Mouse (Mus musculus) hindbrain, embryonic 10.5 days (tissue): ENCODE data around the gene Map2k2. TPM values are rescaled to one million over a fixed set of nuclear protein-coding genes. Genes with fewer than 3 reads are reported as not detected.
A peak's percentile ranks its signal among the peaks of the same experiment; 100 is the strongest.
"Not testable (repeated sequence)": the region's sequence is repeated elsewhere in the genome, so short reads cannot be mapped to it uniquely, and the experiment has no call there.

ENCODE experiments used
- DNase-seq: peaks from one replicate; pipeline ENCODE4 v3.0.0-alpha.2; 2017; ENCODE audit warnings: low spot score
- H3K27ac ChIP-seq: fragments of 300-500 bp; sonication (generic); 2 replicates; pipeline ENCODE4 v1.5.1; 2016; ENCODE audit warnings: mild to moderate bottlenecking, moderate library complexity
- H3K27me3 ChIP-seq: fragments of 300-500 bp; sonication (generic); 2 replicates; pipeline ENCODE4 v1.6.1; 2016; ENCODE audit warnings: mild to moderate bottlenecking; ENCODE audit not compliant: poor library complexity, insufficient read depth, severe bottlenecking
- H3K36me3 ChIP-seq: fragments of 300-500 bp; sonication (generic); 2 replicates; pipeline ENCODE4 v1.6.1; 2016; ENCODE audit warnings: mild to moderate bottlenecking, moderate library complexity
- H3K4me1 ChIP-seq: fragments of 300-500 bp; sonication (generic); replicated peaks from 2 replicates; pipeline ENCODE4 v1.6.1; 2016; ENCODE audit warnings: mild to moderate bottlenecking
- H3K4me3 ChIP-seq: fragments of 300-500 bp; sonication (generic); 2 replicates; pipeline ENCODE4 v1.5.1; 2016; ENCODE audit warnings: mild to moderate bottlenecking, moderate library complexity
- H3K9me3 ChIP-seq: fragments of 300-500 bp; sonication (generic); 2 replicates; pipeline ENCODE4 v1.6.1; 2016; ENCODE audit warnings: mild to moderate bottlenecking, moderate library complexity
- WGBS: fragments of 180-500 bp; shearing (Covaris S2); methylation state at CpG from one replicate; pipeline ENCODE4 v1.1.7; 2016; 5-methylcytosine and 5-hydroxymethylcytosine counted together
- polyA plus RNA-seq: library from polyadenylated mRNA; unstranded; fragments of >200 nt; fragmentation: Nextera tagmentation; extraction: Ambion mirVana; gene quantifications from 2 replicates; pipeline ENCODE4 v1.2.1, GENCODE M21; 2016

The Map2k2 gene
- polyA plus RNA-seq, 1 experiment from 2014 or later: 261 TPM

DNA sequence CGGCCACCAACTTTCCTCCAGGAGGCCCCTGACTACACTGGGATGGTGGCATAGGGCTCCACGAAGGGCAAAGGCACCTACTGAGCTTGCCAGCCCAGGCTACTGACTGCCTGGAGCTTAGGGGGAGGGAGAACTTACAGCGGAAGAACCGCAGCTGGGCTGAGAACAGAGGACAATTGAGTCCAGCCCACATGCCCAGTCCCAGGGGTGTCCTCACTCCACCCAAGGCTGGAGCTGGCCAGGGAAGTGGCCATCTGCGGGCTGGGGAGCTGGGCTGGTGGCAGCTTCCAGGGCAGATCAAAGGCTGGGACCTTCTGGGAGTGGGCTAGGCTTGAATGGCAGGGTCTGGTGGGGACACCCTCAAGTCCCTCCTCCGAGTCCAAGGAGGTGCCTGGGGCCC lies 49.0 kb downstream of the Map2k2 start:
- peaks cover 84% of the 10 kb centered on the region for H3K36me3 ChIP-seq
- WGBS: 81% methylated on average over 6 of the region's 6 CpGs
- DNase-seq: no peak
- H3K4me1 ChIP-seq: peaks cover 9% of the 10 kb centered on the region; the same call in 1 of the 2 replicates
- H3K9me3 ChIP-seq: 0 out of 2 replicates have a peak, but pooled peaks cover 2% of the 10 kb centered on the region
- H3K4me3 ChIP-seq: no peak overlapping the region
- H3K27ac ChIP-seq: 0 out of 2 replicates have a peak overlapping the region, but pooled peaks have one; percentile 29
- no peaks in the 10 kb centered on the region for H3K27me3 ChIP-seq

DNA sequence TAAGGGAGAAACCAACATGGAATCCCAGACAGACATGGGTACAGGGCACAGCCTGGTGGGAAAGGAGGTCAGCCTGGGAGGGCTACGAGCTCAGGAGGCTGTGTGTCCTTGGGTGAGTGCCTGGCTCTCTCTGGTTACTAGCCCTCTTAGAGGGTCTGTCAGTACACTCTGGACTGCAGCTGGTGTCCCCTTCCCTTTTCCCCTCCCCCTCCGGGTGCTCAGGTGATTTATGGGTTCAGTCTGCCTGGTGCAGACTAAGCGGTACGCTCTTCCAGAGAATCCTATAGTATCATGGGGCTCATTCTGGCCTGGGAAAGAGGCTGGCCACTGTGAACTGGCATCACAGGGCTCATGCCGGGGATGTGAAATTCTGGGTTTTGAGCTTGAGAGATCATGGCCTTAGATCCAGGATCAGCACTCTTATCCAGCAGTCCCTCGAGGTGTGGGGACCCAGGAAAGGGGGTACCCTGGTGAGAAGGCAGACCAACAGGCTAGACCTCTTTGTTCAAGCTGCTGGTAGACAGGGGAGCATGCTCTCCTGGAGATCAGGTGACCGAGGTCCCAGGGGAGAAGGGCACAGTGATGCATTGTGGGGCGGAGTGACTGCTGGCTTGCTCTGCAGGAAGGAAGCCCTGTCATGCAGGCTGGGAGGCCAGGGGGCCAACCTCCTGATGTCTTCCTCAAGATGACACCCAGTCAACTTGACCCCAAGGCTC lies 56.0 kb downstream of the Map2k2 start:
- H3K27me3 ChIP-seq: no peaks in the 10 kb centered on the region
- peaks cover 32% of the 10 kb centered on the region for H3K4me1 ChIP-seq
- H3K36me3 ChIP-seq: peaks cover 85% of the 10 kb centered on the region
- no peak for DNase-seq
- H3K9me3 ChIP-seq: no peaks in the 10 kb centered on the region
- no peak overlapping the region for H3K4me3 ChIP-seq
- 89% methylated on average over 8 of the region's 8 CpGs for WGBS
- peak overlapping the region; percentile 50 for H3K27ac ChIP-seq

DNA sequence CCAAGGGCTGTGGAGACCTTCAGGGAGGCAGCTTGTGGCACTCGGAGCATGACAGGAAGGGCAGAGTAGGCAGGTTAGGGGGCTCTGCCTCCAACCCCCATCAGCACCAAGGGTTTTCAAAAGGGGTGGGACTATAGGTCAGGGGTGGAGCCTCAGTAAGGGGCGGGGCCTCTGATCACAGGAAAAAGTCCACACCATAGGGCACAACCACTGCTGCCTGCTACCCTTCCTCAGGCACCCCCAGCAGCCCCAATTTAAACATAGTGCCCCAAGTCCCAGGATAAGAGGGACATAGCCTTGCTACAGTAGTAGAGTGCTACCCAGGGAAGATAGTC lies 56.6 kb downstream of the Map2k2 start:
- no peak for DNase-seq
- no peaks in the 10 kb centered on the region for H3K27me3 ChIP-seq
- peaks cover 37% of the 10 kb centered on the region for H3K4me1 ChIP-seq
- no peaks in the 10 kb centered on the region for H3K9me3 ChIP-seq
- H3K4me3 ChIP-seq: no peak overlapping the region
- peaks cover 80% of the 10 kb centered on the region for H3K36me3 ChIP-seq
- peak overlapping the region; percentile 50; the same call in 1 of the 2 replicates for H3K27ac ChIP-seq
- WGBS: 82% methylated on average over 2 of the region's 2 CpGs

DNA sequence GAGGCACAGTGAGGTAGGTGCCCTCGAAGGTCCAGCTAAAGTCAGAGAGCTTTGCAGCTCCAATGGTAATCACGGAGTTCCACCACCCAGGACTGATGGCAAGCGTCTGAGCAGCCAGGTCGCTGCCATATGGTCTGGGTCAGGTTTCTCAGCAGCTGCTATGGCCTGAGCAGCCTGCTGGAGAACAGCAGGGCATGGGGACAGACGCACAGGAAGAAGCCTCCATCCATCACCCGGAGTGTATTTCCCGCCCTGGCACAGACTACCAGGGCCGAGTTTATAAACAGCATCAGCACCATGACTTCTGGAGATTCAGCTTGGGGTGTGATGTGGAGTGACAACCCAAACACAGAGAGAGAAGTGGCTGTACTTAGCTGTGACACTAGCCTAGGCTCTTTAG lies 59.4 kb downstream of the Map2k2 start:
- H3K9me3 ChIP-seq: no peaks in the 10 kb centered on the region
- 87% methylated on average over 8 of the region's 8 CpGs for WGBS

DNA sequence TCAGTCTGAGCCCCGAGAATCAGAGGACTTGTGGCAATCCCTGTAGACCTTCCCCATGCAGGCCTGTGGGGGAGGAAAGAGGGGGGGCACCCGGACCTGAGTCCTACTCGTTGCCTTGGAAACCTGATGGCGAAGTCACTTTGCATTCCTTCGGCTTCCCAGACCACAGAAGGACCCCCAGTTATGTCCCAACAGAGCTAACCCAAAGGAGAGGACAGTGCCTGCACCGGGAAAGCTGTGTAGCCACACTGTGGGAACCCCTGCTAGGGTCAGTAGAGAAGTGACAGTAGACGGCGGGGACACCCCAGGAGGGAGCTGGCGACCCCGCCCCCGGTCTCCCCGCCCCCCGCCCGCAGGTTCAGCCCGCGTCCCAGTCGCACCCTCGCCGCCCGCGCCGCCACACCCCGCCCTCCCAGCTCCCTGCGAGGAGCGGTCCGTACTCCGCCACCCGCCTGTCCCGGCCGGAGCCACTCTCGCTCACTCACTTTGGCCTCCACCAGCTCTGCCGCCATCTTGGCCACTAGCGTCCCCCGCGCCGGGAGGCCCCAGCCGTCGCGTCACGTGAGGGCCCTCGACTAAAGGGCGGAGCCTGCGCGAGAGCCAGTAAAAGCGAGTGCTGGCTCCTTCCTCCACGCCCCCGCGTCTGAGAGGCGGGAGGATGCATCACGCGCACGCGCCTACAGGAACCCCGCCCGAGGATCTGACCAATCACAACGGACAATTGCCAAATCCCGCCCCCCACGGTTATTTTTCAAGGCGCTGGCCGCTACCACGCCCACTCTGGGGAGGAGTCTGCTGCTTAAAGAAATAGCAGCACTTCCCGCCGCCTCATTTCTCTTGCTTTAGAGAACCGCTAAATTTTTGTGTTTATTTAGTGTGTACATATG lies 61.7 kb downstream of the Map2k2 start, which contains the start of gene Pias4:
TSS of gene Pias4 (minus strand) at position 724 of the 887 bp plus-strand sequence.
- Histone ChIP-seq H3K27me3 (no peaks in the 10 kb centered on the region), H3K27ac (peak within 1 kb of the TSS; percentile 94), H3K4me1 (peaks cover 43% of the 10 kb centered on the region), H3K9me3 (no peaks in the 10 kb centered on the region), H3K36me3 (peaks cover 30% of the 10 kb centered on the region), H3K4me3 (peak within 1 kb of the TSS; percentile 99)
- DNase-seq: peak; percentile 100
- WGBS: under 1% methylated on average over 64 of the region's 64 CpGs

More for the DNA sequence above, 59.4 kb downstream of the Map2k2 start:
- no peak for DNase-seq
- Histone ChIP-seq H3K36me3 (peaks cover 53% of the 10 kb centered on the region), H3K27ac (no peak overlapping the region), H3K4me1 (peaks cover 55% of the 10 kb centered on the region), H3K4me3 (no peak overlapping the region; the same call in 1 of the 2 replicates), H3K27me3 (no peaks in the 10 kb centered on the region)

DNA sequence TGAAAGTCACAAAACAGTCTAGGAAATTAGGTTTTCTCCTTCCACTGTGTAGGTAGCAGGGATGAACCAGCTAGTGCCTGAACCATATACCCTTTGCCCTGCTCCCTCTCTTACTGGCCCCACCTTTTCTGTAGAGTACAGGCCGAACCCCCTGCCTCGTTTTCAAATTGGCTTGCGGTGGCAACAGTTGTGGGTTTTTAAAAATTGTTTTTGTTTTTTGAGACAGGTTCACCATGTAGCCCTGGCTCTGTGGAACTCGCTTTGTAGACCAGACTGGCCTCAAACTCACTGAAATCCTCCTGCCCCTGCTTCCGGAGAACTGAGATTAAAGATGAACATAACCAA lies 62.3 kb downstream of the Map2k2 start:
- peak overlapping the region; percentile 94 for H3K27ac ChIP-seq
- H3K9me3 ChIP-seq: no peaks in the 10 kb centered on the region
- peak overlapping the region; percentile 99 for H3K4me3 ChIP-seq
- no peak for DNase-seq
- H3K4me1 ChIP-seq: peaks cover 44% of the 10 kb centered on the region
- no peaks in the 10 kb centered on the region for H3K27me3 ChIP-seq
- WGBS: 12% methylated on average over 5 of the region's 5 CpGs
- peaks cover 24% of the 10 kb centered on the region for H3K36me3 ChIP-seq

DNA sequence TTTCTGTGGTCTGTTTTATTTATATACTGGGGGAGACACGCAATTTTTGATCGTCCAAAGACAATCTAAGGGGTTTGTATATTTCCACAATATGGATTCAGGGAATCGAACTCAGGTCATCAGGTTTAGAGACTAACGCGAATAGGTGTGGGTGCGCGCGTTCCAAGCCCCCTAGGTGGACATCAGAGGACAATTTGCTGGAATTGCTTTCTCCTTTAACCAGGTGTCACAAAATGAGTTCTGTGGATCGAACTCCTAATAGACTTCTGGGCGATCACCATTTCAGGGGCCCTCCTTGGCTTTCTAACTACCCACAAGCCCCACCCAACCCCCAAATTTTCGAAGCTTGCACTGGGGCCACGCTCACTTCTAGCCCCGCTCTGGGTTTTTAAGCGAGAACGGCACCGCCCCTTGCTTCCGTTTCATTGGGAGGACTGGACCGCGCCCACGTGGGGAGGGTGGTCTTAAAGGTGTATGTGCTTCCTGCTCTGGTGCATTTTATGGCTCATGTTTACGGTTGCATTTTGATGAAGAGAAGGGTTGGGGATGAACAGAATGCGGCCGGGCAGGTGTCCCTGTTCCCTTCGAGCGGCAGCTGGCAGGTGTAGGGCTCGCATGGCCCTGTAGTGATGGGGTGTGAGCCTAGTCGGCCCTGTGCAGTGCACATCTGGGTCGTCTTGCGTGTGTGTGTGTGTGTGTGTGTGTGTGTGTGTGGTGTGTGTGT lies 63.0 kb downstream of the Map2k2 start:
- Histone ChIP-seq H3K36me3 (peaks cover 18% of the 10 kb centered on the region), H3K27me3 (no peaks in the 10 kb centered on the region), H3K4me1 (peaks cover 50% of the 10 kb centered on the region), H3K4me3 (peak overlapping the region; percentile 99), H3K27ac (peak overlapping the region; percentile 94), H3K9me3 (no peaks in the 10 kb centered on the region)
- WGBS: 6% methylated on average over 29 of the region's 29 CpGs
- peak; percentile 74 for DNase-seq

DNA sequence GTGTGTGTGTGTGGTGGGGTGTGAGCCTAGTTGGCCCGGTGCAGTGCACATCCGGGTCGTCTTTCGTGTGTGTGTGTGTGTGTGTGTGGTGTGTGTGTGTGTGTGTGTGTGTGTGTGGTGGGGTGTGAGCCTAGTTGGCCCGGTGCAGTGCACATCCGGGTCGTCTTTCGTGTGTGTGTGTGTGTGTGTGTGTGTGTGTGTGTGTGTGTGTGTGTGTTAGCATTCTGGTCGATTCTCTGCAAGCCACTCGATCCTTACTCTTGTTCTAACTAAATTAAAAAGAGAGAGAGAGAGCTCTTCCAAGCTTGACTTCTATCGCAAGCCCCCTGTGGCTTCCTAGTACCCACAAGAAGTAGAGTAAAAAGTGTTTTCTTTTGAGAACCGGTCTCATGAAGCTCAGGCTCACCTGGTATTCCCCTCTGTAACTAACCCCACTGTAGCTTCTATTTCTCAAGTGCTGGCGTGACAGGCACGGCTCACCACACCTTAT lies 63.7 kb downstream of the Map2k2 start:
- not testable (repeated sequence) for DNase-seq, H3K27me3 ChIP-seq, H3K9me3 ChIP-seq, H3K27ac ChIP-seq
- Histone ChIP-seq H3K4me1 (peaks cover 56% of the 10 kb centered on the region), H3K4me3 (peak overlapping the region; percentile 99), H3K36me3 (peaks cover 10% of the 10 kb centered on the region)
- 59% methylated on average over 11 of the region's 14 CpGs for WGBS

DNA sequence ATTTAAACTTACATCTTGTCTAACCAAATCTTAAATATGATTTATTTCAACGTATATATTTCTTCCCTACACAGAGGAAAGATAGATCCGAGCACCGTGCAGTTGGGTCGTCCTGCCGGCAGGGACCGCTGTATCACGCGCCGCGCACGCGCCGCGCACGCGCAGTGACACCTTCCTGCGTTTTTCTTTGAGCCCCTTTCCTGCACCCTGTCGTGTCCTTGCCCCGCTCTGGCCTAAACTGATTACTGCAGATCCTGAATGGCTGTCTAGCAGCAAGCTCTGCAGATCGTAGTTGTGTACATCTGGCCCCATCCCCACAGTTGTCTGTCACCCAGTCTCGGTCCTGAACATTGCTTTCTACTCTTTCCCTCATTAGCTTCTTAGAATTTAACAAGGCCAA lies 67.4 kb downstream of the Map2k2 start:
- 3% methylated on average over 21 of the region's 21 CpGs for WGBS
- peaks cover 11% of the 10 kb centered on the region for H3K36me3 ChIP-seq
- DNase-seq: peak; percentile 89
- no peaks in the 10 kb centered on the region for H3K27me3 ChIP-seq
- peaks cover 55% of the 10 kb centered on the region for H3K4me1 ChIP-seq
- peak overlapping the region; percentile 36 for H3K4me3 ChIP-seq
- peak overlapping the region; percentile 98 for H3K27ac ChIP-seq
- no peaks in the 10 kb centered on the region for H3K9me3 ChIP-seq

DNA sequence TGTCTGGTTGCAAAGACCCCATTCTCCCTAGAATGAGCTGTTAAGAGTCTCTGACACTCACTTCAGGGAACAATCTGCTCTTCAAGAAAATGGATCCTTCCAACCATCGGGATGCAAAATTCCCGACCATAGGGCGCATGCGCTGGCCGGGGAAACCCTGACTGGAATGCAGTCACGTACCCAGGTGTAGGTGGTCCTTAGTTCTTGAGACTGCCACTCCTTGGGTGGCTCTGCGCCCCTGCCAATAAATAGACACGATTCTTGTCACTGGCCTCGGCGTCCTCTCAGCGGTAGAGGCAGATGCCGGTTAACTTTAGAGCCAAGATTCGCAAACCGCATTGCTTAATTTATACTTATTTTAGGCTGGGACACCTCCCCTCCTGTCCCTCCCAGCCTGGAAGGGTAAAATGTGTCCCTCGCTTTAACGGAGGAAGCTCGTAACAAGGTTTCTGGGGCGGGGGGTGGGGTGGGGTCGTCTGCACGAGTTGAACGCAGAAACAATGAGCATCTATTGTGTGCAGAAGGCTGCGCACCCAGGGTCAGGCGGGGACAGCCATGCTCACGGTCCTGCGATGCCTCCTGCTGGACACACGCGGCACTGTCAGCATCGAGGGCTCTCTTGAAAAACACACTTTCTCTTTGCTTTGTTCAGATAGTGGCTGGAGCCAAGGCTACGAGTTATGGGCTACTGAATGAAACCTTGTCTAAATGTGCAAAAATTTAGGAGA lies 69.1 kb downstream of the Map2k2 start:
- H3K9me3 ChIP-seq: no peaks in the 10 kb centered on the region
- H3K4me1 ChIP-seq: peaks cover 56% of the 10 kb centered on the region
- peaks cover 28% of the 10 kb centered on the region for H3K36me3 ChIP-seq
- no peaks in the 10 kb centered on the region for H3K27me3 ChIP-seq
- 2% methylated on average over 29 of the region's 29 CpGs for WGBS
- peak overlapping the region; percentile 98 for H3K27ac ChIP-seq
- DNase-seq: peak; percentile 93
- peak overlapping the region; percentile 100 for H3K4me3 ChIP-seq

DNA sequence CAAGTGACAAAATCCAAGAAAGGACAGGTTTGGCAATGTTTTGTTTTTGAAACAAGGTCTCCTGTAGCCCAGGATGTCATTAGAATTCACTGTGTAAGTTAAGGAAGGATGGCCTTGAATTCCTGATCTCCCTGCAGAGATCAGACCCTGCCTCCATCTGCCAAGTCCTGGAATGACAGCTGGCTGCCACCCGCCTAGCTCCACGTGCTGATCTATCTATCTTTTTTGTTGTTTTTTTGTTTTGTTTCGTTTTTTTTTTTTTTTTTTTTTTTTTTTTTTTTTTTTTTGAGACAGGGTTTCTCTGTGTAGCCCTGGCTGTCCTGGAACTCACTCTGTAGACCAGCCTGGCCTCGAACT lies 69.6 kb downstream of the Map2k2 start:
- Histone ChIP-seq H3K4me3 (peak overlapping the region; percentile 100), H3K4me1 (peaks cover 56% of the 10 kb centered on the region), H3K36me3 (peaks cover 33% of the 10 kb centered on the region), H3K27ac (peak overlapping the region; percentile 98)
- not testable (repeated sequence) for H3K9me3 ChIP-seq, DNase-seq, H3K27me3 ChIP-seq
- 3% methylated on average over 4 of the region's 4 CpGs for WGBS

DNA sequence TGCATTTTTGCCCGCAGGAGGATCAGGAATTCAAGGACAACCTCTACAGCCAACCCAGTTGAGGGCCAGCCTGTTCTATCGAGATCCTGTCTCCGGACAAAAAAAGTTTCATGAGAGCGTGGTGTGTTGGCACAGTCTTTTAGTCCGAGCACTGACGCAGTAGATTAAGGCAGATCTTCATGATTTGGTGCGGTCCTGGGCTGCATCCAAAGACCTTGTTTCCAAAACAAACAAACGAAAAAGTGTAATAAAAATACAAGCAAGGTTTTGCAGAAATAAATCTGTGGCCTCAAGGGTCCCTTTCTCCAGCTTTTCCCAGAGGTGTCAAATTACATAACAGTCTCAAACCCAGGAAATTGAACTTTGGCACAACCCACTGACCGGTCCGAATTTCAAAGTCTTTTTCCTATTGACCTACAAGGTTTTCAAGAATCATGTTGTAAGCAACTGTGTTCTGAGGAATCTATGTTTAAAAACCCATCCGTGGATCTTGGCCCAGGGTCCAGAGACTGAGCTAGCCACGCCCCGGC lies 70.3 kb downstream of the Map2k2 start:
- H3K9me3 ChIP-seq: no peaks in the 10 kb centered on the region
- H3K27ac ChIP-seq: peak overlapping the region; percentile 98
- peaks cover 40% of the 10 kb centered on the region for H3K36me3 ChIP-seq
- H3K27me3 ChIP-seq: no peaks in the 10 kb centered on the region
- peak overlapping the region; percentile 100 for H3K4me3 ChIP-seq
- WGBS: 11% methylated on average over 13 of the region's 13 CpGs
- peaks cover 56% of the 10 kb centered on the region for H3K4me1 ChIP-seq
- no peak for DNase-seq
